Mouse (Mus musculus) kidney, embryonic 14.5 days (tissue): ENCODE measurements around the gene Sept9. TPM values are rescaled to one million over a fixed set of nuclear protein-coding genes. Genes with fewer than 3 reads are reported as not detected.

Experiments
- ATAC-seq: fragments of 200-750 bp; cut with Nextera tagmentation; 2 replicates; pipeline ENCODE4 v1.8.0; 2017; ENCODE audit warnings: moderate number of reproducible peaks, mild to moderate bottlenecking, moderate TSS enrichment, moderate library complexity; ENCODE audit not compliant: low FRiP score, low TSS enrichment
- H3K27ac ChIP-seq: fragments of 300-500 bp; sonication (generic); 2 replicates; pipeline ENCODE4 v1.5.1; 2014; ENCODE audit warnings: low read depth, mild to moderate bottlenecking, low read length, moderate library complexity, mixed read lengths
- H3K27me3 ChIP-seq: fragments of 300-500 bp; sonication (generic); 2 replicates; pipeline ENCODE4 v1.6.1; 2014; ENCODE audit warnings: mild to moderate bottlenecking, low read length; ENCODE audit not compliant: control insufficient read depth, insufficient read depth
- H3K36me3 ChIP-seq: fragments of 300-500 bp; sonication (generic); 2 replicates; pipeline ENCODE4 v1.6.1; 2014; ENCODE audit warnings: low read length, mixed read lengths; ENCODE audit not compliant: control insufficient read depth, insufficient read depth
- H3K4me1 ChIP-seq: fragments of 300-500 bp; sonication (generic); 2 replicates; pipeline ENCODE4 v1.6.1; 2014; ENCODE audit warnings: low read length, mixed read lengths; ENCODE audit not compliant: control insufficient read depth, insufficient read depth
- H3K4me2 ChIP-seq: fragments of 300-500 bp; sonication (generic); replicated peaks from 2 replicates; pipeline ENCODE4 v1.6.1; 2014; ENCODE audit warnings: low read depth, mild to moderate bottlenecking, low read length
- H3K4me3 ChIP-seq: fragments of 300-500 bp; sonication (generic); 2 replicates; pipeline ENCODE4 v1.5.1; 2014; ENCODE audit warnings: mild to moderate bottlenecking, low read length
- H3K9ac ChIP-seq: fragments of 300-500 bp; sonication (generic); 2 replicates; pipeline ENCODE4 v1.6.1; 2014; ENCODE audit warnings: low read depth, mild to moderate bottlenecking, low read length, moderate library complexity
- H3K9me3 ChIP-seq: fragments of 300-500 bp; sonication (generic); 2 replicates; pipeline ENCODE4 v1.6.1; 2016; ENCODE audit warnings: low read length; ENCODE audit not compliant: control insufficient read depth
- WGBS: fragments of 180-500 bp; shearing (Covaris S2); extraction: QIAGEN DNeasy Blood & Tissue Kit; methylation state at CpG from one replicate; pipeline ENCODE4 v1.1.7; 2014; 5-methylcytosine and 5-hydroxymethylcytosine counted together
- polyA plus RNA-seq: library from polyadenylated mRNA; unstranded; fragments of >200 nt; fragmentation: Nextera tagmentation; extraction: Ambion mirVana; gene quantifications from 2 replicates; pipeline ENCODE4 v1.2.1, GENCODE M21; 2014

Gene Sept9
- polyA plus RNA-seq, 1 experiment from 2014 or later, result 104 TPM

DNA sequence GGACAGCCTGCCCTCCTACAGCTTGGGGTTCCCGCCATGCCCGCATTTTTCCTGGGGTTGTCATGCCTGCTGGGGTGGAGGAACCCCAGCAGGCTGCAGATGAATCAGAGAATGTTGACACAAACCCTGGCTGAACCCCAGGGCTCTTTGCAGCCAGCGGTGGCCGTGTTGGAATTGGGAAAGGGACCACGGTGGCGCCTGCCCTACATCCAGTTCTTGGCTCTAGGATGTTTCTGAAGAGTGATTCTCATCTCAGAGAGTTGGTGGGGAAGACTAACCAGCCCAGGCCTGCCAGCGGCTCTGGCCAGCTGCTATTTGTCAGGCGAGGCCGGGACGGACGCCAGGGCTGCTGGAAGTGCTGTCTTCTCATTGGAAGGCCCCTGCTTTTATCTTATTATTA lies 115.8 kb downstream of the Sept9 start:
- 77% methylated on average over 11 of the region's 11 CpGs for WGBS
- Histone ChIP-seq H3K27me3 (no peaks in the 10 kb centered on the region), H3K4me3 (no peak overlapping the region), H3K9me3 (no peaks in the 10 kb centered on the region), H3K4me2 (no peak overlapping the region), H3K9ac (0 out of 2 replicates have a peak overlapping the region, but pooled peaks have one; percentile 4), H3K36me3 (no peaks in the 10 kb centered on the region), H3K4me1 (peaks cover 96% of the 10 kb centered on the region), H3K27ac (peak overlapping the region; percentile 62)
- no peak for ATAC-seq

GRCm38 (mm10) chr11:117316441-117317331 lies 117.2 kb downstream of the Sept9 start:
- Histone ChIP-seq H3K9me3 (no peaks in the 10 kb centered on the region), H3K4me2 (peak overlapping the region; percentile 44), H3K27ac (peak overlapping the region; percentile 90), H3K36me3 (no peaks in the 10 kb centered on the region), H3K4me1 (peaks cover 92% of the 10 kb centered on the region), H3K27me3 (no peaks in the 10 kb centered on the region), H3K9ac (peak overlapping the region; percentile 42; the same call in 1 of the 2 replicates), H3K4me3 (peak overlapping the region; percentile 8; the same call in 1 of the 2 replicates)
- no peak for ATAC-seq
- 26% methylated on average over 16 of the region's 16 CpGs for WGBS

DNA sequence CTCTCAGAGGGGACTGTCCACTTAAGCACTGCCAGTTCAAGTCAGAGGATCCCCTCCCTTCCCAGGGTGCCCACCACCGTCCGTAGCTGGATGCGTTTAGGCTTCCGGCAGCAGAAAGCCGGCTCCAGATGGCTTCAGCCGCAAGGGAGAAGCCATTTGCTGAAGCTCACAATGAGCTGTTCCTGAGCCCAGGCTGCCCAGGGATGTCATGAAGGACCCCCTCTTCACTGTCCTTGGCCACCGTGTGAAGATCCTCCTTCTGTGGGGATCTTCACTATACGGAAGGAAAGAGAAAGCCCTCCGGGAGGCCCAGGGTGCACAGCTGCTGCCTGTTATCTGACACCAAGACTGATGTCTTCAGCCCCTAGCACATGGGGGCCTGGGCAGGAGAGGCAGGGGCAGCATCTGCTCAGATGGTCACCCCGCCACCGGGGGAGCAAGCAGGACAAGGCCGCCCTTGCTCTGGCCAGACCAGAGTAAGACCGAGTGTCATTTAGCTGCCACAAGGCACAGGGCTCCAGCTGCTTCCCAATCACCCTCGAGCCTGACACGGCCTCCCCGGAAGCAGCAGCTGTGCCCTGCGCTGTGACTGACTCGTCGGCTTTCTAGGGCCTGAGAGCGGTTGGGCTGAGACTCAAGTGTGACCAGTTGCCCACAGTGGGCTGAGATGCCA lies 118.1 kb downstream of the Sept9 start:
- H3K4me2 ChIP-seq, result peak overlapping the region; percentile 44
- H3K27ac ChIP-seq, result peak overlapping the region; percentile 90
- H3K4me3 ChIP-seq, result peak overlapping the region; percentile 8; the same call in 1 of the 2 replicates
- H3K9me3 ChIP-seq, result no peaks in the 10 kb centered on the region
- H3K36me3 ChIP-seq, result no peaks in the 10 kb centered on the region
- H3K27me3 ChIP-seq, result no peaks in the 10 kb centered on the region
- ATAC-seq, result 0 out of 2 replicates have a peak, but pooled peaks have one; percentile 22
- peak overlapping the region; percentile 42; the same call in 1 of the 2 replicates for H3K9ac ChIP-seq
- H3K4me1 ChIP-seq, result peaks cover 84% of the 10 kb centered on the region
- WGBS, result 9% methylated on average over 20 of the region's 20 CpGs

- Histone ChIP-seq H3K4me1 (peaks cover 81% of the 10 kb centered on the region), H3K9me3 (no peaks in the 10 kb centered on the region), H3K4me2 (no peak overlapping the region), H3K36me3 (no peaks in the 10 kb centered on the region), H3K27ac (peak overlapping the region; percentile 90), H3K27me3 (no peaks in the 10 kb centered on the region), H3K9ac (peak overlapping the region; percentile 2; the same call in 1 of the 2 replicates), H3K4me3 (no peak overlapping the region)
- ATAC-seq, result no peak
- WGBS, result 46% methylated on average over 3 of the region's 3 CpGs
Observed at GRCm38 (mm10) chr11:117318202-117318601, 118.7 kb downstream of the Sept9 start.

DNA sequence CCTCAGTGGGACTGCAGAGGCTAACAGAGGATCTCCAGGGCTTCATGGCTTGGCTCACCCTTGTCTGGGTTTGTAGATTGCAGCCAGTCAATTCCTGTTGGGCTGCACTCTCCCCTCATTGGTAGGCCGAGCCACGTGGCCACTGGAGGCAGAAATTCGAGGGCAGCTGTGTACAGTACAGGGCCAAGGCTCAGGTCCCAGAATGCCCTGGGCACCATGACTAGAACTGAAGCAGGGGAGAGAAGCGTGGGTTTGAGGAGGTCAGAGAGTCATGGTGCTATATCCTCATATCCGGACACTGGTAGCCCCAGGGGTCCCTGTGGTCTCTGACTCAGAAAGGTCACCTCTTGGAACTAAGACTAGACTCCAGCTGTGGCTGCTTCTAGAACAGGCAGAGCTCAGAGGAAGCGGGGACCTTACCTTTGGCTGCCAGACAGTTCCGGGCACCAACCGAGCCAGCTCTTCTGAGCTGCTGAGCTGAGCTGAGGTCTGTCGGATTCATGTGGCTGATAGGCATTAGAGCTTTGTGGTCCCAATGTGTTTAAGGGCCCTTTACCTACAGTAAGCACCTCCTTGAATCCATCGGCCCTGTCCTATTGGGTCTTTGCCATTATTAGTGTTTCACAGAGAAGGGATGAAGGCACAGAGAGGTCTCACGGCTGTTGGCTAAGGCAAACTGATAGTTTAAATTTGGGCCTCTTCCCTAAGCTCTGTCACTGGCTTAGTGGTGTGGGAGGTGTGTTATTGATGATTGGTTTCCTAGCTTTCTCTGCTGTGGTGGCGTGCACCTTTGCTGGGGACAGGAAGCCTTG lies 119.5 kb downstream of the Sept9 start:
- no peaks in the 10 kb centered on the region for H3K36me3 ChIP-seq
- no peaks in the 10 kb centered on the region for H3K27me3 ChIP-seq
- H3K4me1 ChIP-seq, result peaks cover 81% of the 10 kb centered on the region
- no peak for ATAC-seq
- H3K4me3 ChIP-seq, result no peak overlapping the region
- H3K9ac ChIP-seq, result no peak overlapping the region
- H3K9me3 ChIP-seq, result no peaks in the 10 kb centered on the region
- 44% methylated on average over 12 of the region's 12 CpGs for WGBS
- H3K27ac ChIP-seq, result peak overlapping the region; percentile 90
- H3K4me2 ChIP-seq, result no peak overlapping the region

- no peaks in the 10 kb centered on the region for H3K36me3 ChIP-seq
- no peak overlapping the region for H3K4me2 ChIP-seq
- H3K9me3 ChIP-seq, result no peaks in the 10 kb centered on the region
- peak overlapping the region; percentile 90 for H3K27ac ChIP-seq
- WGBS, result 25% methylated on average over 14 of the region's 15 CpGs
- H3K4me1 ChIP-seq, result peaks cover 78% of the 10 kb centered on the region
- no peak overlapping the region for H3K4me3 ChIP-seq
- H3K9ac ChIP-seq, result peak overlapping the region; percentile 4; the same call in 1 of the 2 replicates
- peak; percentile 57 for ATAC-seq
- no peaks in the 10 kb centered on the region for H3K27me3 ChIP-seq
Observed at GRCm38 (mm10) chr11:117319543-117320335, 120.3 kb downstream of the Sept9 start.

- H3K4me3 ChIP-seq, result no peak overlapping the region
- 72% methylated on average over 3 of the region's 3 CpGs for WGBS
- no peak overlapping the region for H3K9ac ChIP-seq
- no peaks in the 10 kb centered on the region for H3K36me3 ChIP-seq
- no peaks in the 10 kb centered on the region for H3K27me3 ChIP-seq
- H3K4me1 ChIP-seq, result peaks cover 73% of the 10 kb centered on the region
- no peak overlapping the region for H3K4me2 ChIP-seq
- no peaks in the 10 kb centered on the region for H3K9me3 ChIP-seq
- ATAC-seq, result no peak
- peak overlapping the region; percentile 90 for H3K27ac ChIP-seq
Observed at GRCm38 (mm10) chr11:117320482-117320881, 121.0 kb downstream of the Sept9 start.
